Mouse (Mus musculus): ENCODE measurements around the gene Nat8f6. TPM values are rescaled to one million over a fixed set of nuclear protein-coding genes. Genes with fewer than 3 reads are reported as not detected.
"Not testable (repeated sequence)": the region's sequence is repeated elsewhere in the genome, so short reads cannot be mapped to it uniquely, and the experiment has no call there.

Nat8f6 gene
- polyA plus RNA-seq (2012) = not detected in 2 replicates

DNA sequence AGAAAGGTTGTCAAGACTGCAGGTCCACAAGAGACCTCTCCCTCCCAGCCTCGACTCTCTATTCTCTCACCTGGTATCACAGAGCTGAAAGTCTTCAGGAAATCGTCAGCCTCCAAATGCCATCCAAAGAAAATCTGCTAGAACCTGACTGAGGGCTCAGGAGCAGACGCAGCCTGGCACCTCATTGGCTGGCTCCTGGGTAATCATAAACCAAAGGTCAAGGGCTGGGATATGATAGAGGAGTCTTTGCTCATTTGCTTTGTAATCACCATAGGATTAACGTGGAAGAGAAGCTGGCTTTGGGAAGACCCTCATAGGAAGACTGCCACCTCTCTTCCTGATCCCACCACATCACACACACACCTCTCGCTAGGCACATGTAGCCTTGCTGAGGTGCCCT lies at the start of gene Nat8f6, which contains the start of gene Nat8f5:
Gene Nat8f6 (minus strand): TSS at position 118 of the 400 bp plus-strand sequence.
Gene Nat8f5 (minus strand): TSS at position 136 of the 400 bp plus-strand sequence.
- TF ChIP-seq GATA1 (IDR thresholded peaks at IDR 0.05; ENCODE audit: low read length) = no peak

DNA sequence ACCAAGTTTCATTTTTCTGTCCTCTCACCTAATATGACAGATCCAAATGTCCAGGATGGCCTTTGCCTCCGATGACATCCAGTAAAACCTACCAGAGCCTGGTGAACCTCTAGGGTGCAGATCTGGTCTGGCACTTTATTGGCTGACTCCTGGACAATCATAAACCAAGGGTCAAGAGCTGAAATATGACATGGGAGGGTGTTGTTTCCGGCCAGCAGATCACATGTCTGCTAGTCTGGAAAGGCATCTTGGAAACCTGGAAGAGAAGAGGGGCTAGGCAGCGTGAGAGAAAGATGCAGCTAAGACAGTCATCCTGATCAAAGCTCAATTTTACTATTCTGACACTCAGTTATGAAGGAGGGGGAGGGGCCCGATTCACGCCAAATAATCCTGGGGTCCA lies 48.3 kb upstream of the Nat8f6 start, which contains the start of gene Nat8f2:
Gene Nat8f2 (minus strand): TSS at position 153 of the 400 bp plus-strand sequence.
- TF ChIP-seq GATA1 (IDR thresholded peaks at IDR 0.05; ENCODE audit: low read length) = not testable (repeated sequence)

DNA sequence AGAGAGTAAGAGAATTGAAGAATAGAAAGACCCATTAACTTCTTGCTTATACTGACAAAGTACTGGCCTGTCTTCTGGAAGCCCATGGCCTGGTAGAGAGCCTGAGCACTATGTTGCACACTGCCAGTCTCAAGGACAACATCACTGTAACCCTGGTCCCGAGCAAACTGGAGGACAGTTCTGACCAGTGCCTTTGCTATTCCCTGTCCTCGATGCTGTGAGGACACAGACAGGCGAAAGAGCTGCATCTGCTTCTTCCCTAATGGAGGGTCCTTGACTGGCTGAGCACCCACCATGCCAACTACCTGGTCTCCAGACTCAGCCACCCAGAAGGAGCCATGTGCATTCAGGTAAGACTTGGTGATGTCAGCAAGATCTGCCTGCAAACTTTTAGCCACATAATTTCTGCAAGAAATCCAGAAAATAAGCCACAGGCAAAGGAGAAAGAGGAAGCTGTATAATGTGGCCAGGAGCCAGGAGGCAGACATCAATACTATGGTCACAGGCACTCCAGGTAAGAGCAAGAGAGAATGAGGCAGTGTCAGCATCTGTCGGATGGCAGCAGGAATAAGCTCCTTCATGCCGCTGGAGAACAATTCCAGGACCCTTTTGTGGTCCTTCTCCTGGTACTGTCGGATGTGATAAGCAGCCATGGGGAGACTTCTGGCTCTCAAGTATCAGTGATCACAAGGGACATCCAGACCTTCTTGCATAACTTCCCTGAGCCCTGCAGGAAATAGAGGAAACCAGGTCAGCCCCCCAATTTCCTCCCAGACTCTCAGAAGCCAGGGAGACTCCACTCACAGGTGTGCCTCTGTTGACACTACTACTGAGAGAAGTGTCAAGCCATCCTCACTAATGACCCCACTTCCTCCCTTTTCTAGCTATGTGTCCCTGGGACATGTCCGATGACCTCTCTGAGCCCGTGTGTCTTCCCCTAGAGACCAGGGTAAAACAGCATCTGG lies 47.3 kb upstream of the Nat8f6 start:
- no peak for TF ChIP-seq GATA1 (IDR thresholded peaks at IDR 0.05; ENCODE audit: low read length)

DNA sequence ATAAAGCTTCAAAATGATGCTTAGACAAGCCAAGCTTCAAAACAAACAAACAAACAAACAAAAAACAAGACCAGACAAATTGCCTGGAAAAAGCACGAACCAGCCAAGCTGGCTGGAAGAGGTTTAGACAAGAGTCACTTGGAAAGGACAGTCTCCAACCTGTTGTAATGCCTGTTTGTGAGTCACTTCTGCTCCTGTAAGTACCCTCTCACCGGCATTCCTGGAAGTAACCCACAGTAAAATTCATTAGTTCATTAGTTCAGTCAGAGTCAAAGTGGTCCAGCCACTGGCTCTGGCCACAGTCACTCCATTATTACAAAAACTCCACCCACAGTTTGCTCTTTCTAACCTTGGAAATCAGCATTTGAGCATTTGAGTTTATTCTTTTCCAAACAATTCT lies 43.1 kb upstream of the Nat8f6 start:
- no peak for TF ChIP-seq GATA1 (IDR thresholded peaks at IDR 0.05; ENCODE audit: low read length)

DNA sequence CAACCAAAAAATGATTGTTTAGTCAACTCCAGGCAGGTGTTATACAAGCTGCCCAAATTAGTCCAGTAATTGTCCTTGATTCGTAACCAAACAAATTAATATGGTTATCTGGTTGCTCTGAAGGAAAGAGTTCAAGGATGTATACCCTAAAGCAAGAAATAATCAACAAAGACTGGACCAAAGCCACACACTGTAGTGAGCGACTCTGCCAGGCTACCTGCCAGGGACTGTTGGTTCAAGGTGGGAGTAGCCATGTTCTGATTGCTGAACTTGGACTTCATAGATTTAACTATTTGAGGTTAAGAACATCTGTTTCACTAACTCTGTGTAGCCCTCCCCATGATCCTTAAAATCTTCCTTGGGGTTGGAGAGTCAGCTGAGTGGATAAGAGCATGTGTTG lies 42.4 kb upstream of the Nat8f6 start:
- no peak for TF ChIP-seq GATA1 (IDR thresholded peaks at IDR 0.05; ENCODE audit: low read length)

DNA sequence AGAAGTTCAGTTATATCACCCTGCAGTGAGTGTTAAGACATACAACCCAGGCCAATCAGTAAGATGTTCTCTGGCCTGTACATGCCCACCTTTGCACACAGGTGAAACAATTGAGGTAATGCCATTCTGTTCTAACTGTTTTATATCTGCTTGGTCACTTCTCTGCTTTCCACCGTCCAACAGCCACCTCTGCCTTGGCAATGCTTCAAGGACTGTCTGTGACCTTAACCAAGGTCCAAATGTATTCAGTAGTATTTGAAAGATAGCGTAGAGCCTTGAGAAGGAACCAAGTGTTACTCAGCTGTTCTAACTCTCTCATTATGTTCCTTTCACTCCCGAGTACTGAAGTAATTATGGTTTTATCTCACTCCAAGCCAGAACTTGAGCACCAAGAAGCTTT lies 41.8 kb upstream of the Nat8f6 start:
- TF ChIP-seq GATA1 (IDR thresholded peaks at IDR 0.05; ENCODE audit: low read length) = no peak

DNA sequence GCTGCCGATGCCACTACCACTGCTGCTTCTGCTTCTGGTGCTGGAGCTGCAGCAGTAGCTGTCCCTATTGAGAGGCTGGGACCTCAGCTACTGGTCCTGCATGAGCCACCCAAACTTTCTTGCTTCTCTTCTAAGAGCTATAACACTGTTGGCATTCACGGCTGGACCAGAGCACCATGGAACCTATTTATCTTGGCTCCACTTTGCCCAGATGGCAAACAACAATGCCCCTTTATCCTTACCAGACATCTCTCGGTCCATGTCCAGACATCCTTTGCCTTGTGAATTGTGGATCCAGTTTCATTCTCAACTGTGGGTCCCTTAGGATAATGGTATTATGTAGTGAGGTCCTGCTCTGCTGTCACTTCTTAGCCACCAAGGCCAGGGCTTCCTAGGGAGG lies 40.5 kb upstream of the Nat8f6 start:
- no peak for TF ChIP-seq GATA1 (IDR thresholded peaks at IDR 0.05; ENCODE audit: low read length)

DNA sequence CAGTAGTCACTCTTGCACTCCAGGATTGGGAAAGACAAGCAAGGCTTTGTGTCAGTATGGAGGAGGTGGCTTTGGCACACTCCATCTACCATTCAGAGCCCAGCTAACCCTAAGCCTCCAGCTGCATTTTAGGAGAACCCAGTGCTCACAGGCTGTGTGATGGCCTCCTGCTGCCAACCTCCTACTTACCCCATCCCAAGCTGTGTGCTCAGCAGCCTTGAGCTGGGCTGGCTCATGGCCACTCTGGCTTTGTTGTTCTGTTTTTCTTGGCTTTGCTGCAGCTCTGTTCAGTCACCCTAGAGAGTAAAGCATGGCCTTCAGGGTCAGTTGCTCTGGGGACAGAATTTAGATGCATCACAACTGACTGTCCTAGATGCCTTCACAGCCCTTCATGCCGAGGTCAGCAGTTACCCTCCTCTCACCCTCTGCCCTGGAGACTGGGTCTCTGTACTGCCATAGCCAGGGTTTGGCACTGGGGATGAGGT lies 35.5 kb upstream of the Nat8f6 start:
- no peak for TF ChIP-seq GATA1 (IDR thresholded peaks at IDR 0.05; ENCODE audit: low read length)

DNA sequence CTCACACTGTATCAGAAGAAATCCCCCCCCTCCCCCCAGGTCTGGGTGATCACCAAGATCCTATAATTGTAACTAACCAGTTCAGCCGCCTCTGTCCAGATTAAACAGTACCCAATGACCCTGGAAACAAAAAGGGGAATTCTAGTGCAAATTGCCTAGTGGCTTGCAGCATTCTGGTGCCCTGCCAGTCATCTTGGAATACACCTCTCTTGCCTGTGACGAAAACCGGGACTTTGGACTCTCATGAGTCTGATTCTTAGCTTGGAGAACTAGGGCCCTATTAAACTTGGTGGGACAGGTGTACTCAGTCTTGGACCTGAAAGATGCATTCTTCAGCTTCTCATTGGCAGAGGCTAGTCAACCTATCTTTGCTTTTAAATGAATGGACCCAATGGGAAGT lies 32.7 kb upstream of the Nat8f6 start:
- TF ChIP-seq GATA1 (IDR thresholded peaks at IDR 0.05; ENCODE audit: low read length) = no peak

DNA sequence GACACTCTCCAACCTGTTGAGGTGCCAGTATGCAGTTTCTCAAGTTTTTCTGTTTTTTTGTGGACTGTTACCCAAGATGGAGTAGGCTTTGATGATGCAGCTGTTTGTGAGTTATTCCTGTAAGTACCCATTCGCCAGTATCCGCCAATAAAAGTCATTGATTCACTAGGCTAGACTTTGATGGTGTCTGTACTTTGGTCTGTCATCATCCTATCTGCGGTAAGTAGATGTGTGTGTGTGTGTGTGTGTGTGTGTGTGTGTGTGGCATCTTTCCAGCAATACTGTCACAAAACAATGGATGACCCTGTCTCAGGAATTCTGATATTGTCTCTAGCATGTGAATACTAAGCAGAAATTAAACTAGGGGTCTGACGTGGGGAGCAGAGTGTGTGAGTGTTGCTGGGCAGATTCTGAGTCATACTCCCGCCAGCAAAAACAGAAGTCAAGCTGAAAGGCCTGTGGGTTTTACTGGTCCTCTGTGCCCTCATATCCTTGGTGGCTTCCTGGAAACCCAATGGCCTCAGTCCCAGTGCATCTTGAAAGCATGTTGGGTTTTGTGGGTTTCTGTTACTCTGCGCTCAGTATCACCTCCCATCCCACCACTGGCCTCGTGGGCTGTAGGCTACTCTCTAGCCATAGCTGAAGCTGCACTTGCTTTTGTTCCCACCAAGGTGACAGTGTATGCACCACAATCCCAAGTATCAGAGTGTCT lies 30.5 kb upstream of the Nat8f6 start:
- no peak for TF ChIP-seq GATA1 (IDR thresholded peaks at IDR 0.05; ENCODE audit: low read length)

DNA sequence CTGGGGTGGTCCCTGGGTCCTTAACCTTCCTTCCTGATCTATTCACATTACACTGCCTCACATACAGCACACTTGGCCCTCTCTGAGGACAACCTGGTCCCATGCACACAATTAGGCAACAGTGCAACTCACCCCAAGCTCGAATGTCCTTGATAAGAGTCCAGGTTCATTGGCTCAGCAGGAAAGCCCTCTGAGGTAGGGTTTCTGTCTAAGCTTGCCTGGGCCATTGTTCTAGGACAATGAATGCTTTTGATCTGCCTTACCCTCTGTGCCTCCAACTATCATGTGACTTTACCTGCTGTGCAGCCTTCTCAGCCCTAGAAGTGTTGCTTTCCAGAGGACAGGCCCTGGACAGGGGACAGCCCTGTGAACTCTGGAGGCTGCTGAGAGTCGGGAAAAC lies 28.5 kb upstream of the Nat8f6 start:
- TF ChIP-seq GATA1 (IDR thresholded peaks at IDR 0.05; ENCODE audit: low read length) = no peak

DNA sequence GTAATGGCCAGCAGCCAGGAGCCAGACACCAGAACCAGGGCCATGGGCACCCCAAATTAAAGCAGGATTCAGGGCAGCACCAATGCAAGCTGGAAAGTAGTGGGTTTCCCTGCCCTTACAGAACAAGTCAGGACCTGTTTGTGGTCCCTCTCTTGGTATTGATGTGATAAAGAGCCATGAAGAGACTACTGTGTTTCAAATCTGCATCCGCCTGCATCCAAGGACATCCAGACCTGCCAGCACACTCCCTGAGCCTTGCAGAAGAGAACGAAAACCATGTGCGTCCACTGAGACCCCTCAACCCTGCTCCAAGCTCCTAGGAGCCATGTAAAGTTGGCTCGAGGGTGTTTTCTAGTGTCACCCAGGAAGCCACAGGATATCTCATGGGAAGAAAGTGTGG lies 27.4 kb upstream of the Nat8f6 start:
- no peak for TF ChIP-seq GATA1 (IDR thresholded peaks at IDR 0.05; ENCODE audit: low read length)

DNA sequence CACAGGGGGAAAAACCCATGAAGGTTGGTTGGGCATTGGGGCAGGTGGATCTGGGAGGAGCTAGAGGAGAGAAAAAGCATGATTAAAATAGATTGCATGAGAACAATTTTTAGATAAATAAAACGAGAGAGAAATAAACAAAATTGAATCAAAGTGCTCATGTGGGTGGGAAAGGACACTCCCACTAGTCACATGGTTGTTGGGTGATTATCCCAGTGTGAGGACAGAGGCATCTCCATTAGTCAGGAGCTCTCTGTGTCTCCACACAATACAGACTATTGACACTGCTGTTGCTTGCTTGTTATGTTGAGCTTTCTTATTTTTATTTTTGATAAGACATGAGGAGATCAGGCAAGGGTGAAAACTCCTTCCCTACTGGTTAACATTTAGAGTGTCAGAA lies 26.2 kb upstream of the Nat8f6 start:
- TF ChIP-seq GATA1 (IDR thresholded peaks at IDR 0.05; ENCODE audit: low read length) = no peak

DNA sequence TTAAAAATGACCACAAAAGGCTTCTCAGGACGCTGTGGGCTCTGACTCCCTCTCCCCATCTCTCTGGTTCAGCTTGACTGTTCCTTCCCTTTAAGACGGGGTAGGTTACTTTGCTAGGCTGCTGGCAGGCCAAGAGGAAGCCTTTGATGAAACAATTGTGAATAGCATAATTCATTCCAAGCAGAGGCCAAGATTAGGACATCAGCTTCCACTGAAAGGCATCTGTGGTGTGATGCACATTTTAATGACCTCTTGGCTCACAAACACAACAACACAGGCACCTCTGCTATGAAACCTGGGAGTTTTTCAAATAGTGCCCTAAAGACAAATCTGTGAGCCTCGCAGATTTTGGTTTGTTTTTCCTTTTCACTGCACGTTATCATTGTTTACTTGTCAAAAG lies 19.2 kb upstream of the Nat8f6 start:
- no peak for TF ChIP-seq GATA1 (IDR thresholded peaks at IDR 0.05; ENCODE audit: low read length)

DNA sequence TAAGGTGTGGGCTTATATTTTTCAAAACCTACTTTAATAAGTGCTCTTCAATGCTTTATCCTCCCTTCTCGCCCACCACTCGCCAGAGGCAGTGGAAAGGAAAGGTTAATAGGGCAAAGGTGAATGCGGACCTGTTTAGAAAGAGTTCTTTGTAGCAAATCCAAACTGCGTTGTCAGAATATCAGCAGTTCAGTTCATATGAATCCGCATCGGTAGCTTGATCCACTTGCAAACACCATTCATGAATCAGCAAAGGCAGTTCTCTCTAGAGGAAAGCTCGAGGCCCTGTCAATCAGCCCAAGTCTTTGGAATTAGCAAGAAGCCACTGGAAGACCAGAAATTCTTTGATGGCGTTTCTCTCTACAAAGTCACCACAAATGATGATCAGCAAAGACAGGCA lies 17.9 kb upstream of the Nat8f6 start:
- TF ChIP-seq GATA1 (IDR thresholded peaks at IDR 0.05; ENCODE audit: low read length) = no peak

DNA sequence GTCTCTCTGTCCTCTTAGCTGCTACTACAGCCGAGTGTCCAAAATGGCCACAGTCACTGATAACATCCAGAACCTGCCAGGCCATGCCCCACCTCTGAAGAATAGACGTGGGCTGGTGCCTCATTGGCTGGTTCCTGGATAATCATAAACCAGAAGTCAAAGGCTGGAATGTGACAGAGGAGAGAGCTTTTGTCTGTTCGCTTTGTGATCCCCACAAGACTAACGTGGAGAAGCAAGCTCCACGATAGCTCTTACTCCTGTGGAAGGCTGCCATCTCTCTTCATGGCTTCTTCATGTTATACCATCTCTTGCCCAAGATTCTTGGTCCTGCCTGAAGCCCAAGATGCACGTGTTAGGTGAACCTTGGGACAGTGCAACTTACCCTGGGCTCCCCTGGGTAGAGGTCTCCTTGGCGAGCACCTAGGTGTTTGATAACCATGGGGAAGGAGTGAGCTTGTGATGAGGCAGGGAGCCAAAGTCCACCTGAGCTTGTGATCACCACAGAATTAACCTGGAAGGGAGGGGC lies 11.1 kb upstream of the Nat8f6 start, which contains the start of gene Nat8:
Gene Nat8 (minus strand): TSS at position 287 of the 526 bp plus-strand sequence.
- TF ChIP-seq GATA1 (IDR thresholded peaks at IDR 0.05; ENCODE audit: low read length) = no peak
